Mouse (Mus musculus): ENCODE data around the gene Ramp2. TPM values are rescaled to one million over a fixed set of nuclear protein-coding genes. Genes with fewer than 3 reads are reported as not detected.

Gene Ramp2
- polyA plus RNA-seq, 1 experiment from 2014 or later: 312 TPM

DNA sequence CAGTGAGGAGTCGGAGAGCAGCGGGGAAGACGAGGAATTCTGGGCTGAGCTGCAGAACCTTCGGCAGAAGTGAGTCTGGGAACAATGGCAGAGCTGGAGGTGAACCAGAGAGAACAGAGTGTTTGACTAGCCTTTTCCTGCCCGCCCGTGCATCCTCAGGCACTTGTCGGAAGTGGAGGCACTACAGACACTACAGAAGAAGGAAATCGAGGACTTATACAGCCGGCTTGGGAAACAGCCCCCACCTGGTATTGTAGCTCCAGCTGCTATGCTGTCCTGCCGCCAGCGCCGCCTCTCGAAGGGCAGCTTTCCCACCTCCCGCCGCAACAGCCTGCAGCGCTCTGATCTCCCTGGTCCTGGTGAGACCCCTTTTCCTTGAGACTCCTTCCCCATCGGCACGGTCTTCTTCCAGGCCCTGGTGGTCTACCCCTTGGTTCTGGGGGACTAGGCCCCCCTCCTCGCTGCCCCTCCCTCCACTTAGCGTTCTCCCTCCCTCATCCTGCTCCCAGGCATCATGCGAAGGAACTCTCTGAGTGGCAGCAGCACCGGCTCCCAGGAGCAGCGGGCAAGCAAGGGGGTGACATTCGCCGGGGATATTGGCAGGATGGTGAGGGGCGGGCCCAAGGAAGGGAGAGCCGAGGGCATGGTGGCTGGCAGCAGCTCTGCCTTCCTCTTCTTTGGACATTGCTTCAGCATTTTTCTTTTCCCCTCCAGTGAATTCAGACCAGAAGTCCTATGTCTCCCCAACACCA lies 30.7 kb downstream of the Ramp2 start:
- no peak for ATAC-seq (ENCODE audit: low read depth)
- H3K9me3 ChIP-seq (ENCODE audit: control insufficient read depth, low read length): no peaks in the 10 kb centered on the region
- H3K27ac ChIP-seq (ENCODE audit: low read length): no peak overlapping the region
- no peaks in the 10 kb centered on the region for H3K36me3 ChIP-seq (ENCODE audit: control insufficient read depth, insufficient read depth, low read length)
- H3K27me3 ChIP-seq (ENCODE audit: control insufficient read depth, insufficient read depth, low read depth, low read length): no peaks in the 10 kb centered on the region
- peak overlapping the region; percentile 23; the same call in 1 of the 2 replicates for H3K9ac ChIP-seq (ENCODE audit: low read length)
- H3K4me1 ChIP-seq (replicated peaks; ENCODE audit: control insufficient read depth, insufficient read depth, low read length): peaks cover 26% of the 10 kb centered on the region
- H3K4me2 ChIP-seq (ENCODE audit: low read depth, low read length): peak overlapping the region; percentile 84
- no peak overlapping the region for H3K4me3 ChIP-seq (ENCODE audit: low read length)
- 25% methylated on average over 27 of the region's 27 CpGs for WGBS

DNA sequence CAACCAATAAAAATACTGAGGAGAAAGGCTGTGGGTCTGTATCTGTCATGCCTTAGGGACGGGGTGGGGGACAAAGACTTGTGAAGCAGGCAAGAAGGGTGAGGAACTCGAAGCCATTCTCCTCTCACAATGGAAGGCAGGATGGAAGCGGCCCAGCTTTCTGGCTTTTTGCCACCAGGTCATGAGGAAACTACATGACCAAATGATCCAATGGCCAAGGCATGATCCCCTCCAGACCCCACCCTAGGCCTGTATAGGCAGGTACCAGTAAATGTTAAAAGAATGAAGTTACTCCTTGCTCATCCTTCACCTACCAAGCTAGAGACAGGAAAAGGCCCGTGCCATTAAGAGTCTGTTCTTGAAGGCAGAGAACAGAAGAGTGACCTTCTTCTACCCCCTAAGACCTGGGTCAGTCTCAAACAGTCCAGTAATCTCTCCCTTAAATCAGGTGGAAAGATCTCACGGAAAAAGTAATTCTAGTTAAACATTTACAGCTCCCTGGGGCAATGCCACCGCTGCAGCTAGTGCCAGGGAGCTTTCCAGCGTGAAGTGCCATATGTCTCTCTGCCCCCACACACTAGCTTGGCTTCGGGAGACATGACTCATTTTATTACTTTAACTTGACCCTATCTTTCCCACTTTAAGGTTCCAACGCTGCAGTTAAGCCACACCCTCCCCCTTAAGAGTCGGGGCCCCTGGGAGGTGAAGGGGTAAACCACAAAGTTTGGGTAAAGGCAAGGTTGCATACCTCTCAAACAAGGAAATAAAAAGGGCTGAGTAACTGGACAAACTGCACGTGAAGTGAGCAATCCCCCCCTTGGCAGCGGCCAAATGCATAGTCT lies 31.8 kb downstream of the Ramp2 start:
- WGBS: 42% methylated on average over 12 of the region's 12 CpGs
- ATAC-seq (ENCODE audit: low read depth): peak; percentile 30
- H3K36me3 ChIP-seq (ENCODE audit: control insufficient read depth, insufficient read depth, low read length): no peaks in the 10 kb centered on the region

DNA sequence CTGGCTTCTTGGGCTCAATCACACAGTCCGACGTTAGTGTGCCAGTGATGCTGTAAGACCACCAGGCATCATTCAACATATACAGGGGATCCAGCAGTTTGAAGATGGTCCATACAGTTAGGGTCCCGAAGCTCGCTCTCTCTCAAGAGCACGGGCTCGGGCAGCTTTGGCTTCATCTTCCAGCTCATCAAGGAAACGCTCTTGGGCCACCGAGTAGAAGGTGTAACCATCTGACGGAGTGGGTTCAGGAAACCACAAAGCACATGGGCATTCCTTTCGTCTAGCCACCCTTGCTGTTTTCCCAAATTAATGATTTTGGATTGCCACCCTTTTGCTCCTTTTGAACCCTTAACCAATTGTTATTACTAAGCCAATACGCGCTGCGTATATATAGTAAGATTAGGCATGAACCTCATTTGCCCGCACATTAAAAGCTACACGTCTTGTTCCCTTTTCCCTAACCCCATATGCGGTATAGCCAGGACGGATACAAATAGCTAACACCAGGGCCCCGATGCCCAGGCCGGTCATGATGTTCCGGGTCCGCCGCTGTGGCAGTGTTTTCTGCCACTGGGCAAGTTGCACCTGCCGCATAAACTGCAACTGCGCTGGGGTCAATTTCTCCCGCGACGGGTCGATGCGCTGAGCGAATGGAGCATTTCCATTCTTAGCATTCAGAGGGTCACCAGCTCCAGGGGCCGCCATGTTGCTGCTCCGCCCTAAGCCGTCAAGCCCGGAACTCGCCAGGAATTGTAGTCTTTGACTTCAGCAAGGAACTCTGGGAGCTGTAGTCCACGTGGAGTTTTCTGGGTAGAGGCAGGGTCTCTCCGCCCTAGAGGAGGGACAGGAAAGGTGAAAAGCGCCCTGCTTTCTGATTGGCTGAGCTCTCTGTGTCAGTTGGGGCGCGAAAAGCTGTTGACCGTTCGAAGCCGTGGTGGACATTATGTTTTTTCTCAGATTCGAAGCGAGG lies 32.7 kb downstream of the Ramp2 start, which contains the start of the genes Cntd1 and Coa3:
TSS of gene Cntd1 (plus strand) at position 790 of the 970 bp plus-strand sequence.
TSS of gene Coa3 (minus strand) at position 892 of the 970 bp plus-strand sequence.
- H3K36me3 ChIP-seq (ENCODE audit: control insufficient read depth, insufficient read depth, low read length): no peaks in the 10 kb centered on the region
- peak within 1 kb of the TSS; percentile 72 for H3K27ac ChIP-seq (ENCODE audit: low read length)
- peak within 1 kb of the TSS; percentile 84 for H3K4me2 ChIP-seq (ENCODE audit: low read depth, low read length)
- H3K9me3 ChIP-seq (ENCODE audit: control insufficient read depth, low read length): no peaks in the 10 kb centered on the region
- H3K27me3 ChIP-seq (ENCODE audit: control insufficient read depth, insufficient read depth, low read depth, low read length): no peaks in the 10 kb centered on the region
- peak within 1 kb of the TSS; percentile 86 for H3K9ac ChIP-seq (ENCODE audit: low read length)
- 6% methylated on average over 45 of the region's 45 CpGs for WGBS
- H3K4me1 ChIP-seq (replicated peaks; ENCODE audit: control insufficient read depth, insufficient read depth, low read length): peaks cover 26% of the 10 kb centered on the region
- peak within 1 kb of the TSS; percentile 85 for H3K4me3 ChIP-seq (ENCODE audit: low read length)
- peak; percentile 96 for ATAC-seq (ENCODE audit: low read depth)

More for the DNA sequence above, 31.8 kb downstream of the Ramp2 start:
- H3K4me3 ChIP-seq (ENCODE audit: low read length): peak overlapping the region; percentile 85
- peak overlapping the region; percentile 86 for H3K9ac ChIP-seq (ENCODE audit: low read length)
- H3K27me3 ChIP-seq (ENCODE audit: control insufficient read depth, insufficient read depth, low read depth, low read length): no peaks in the 10 kb centered on the region
- H3K9me3 ChIP-seq (ENCODE audit: control insufficient read depth, low read length): no peaks in the 10 kb centered on the region
- peaks cover 26% of the 10 kb centered on the region for H3K4me1 ChIP-seq (replicated peaks; ENCODE audit: control insufficient read depth, insufficient read depth, low read length)
- peak overlapping the region; percentile 84 for H3K4me2 ChIP-seq (ENCODE audit: low read depth, low read length)
- peak overlapping the region; percentile 72 for H3K27ac ChIP-seq (ENCODE audit: low read length)

DNA sequence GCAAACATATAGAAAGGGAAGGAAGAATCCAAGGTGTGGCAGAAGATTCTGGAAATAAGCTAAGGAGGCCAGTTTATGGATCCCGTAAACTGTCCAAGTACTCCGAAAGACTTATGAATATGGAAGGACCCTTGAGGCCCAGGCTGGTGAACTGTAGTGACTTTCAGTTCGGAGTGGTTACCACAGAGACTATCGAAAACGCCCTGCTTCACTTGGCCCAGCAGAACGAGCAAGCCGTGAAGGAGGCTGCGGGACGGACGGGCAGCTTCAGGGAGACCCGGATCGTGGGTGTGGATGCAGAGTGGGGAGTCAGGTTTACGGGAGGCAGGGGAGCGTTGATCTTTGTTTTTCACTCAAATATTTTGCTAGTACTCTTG lies 33.4 kb downstream of the Ramp2 start:
- WGBS: 59% methylated on average over 14 of the region's 14 CpGs
- Histone ChIP-seq H3K4me3 (ENCODE audit: low read length) (peak overlapping the region; percentile 85), H3K27ac (ENCODE audit: low read length) (peak overlapping the region; percentile 10; the same call in 1 of the 2 replicates), H3K36me3 (ENCODE audit: control insufficient read depth, insufficient read depth, low read length) (no peaks in the 10 kb centered on the region), H3K27me3 (ENCODE audit: control insufficient read depth, insufficient read depth, low read depth, low read length) (no peaks in the 10 kb centered on the region), H3K4me2 (ENCODE audit: low read depth, low read length) (peak overlapping the region; percentile 84), H3K9ac (ENCODE audit: low read length) (peak overlapping the region; percentile 86), H3K4me1 (replicated peaks; ENCODE audit: control insufficient read depth, insufficient read depth, low read length) (peaks cover 26% of the 10 kb centered on the region), H3K9me3 (ENCODE audit: control insufficient read depth, low read length) (no peaks in the 10 kb centered on the region)
- ATAC-seq (ENCODE audit: low read depth): peak; percentile 5; the same call in 1 of the 2 replicates

DNA sequence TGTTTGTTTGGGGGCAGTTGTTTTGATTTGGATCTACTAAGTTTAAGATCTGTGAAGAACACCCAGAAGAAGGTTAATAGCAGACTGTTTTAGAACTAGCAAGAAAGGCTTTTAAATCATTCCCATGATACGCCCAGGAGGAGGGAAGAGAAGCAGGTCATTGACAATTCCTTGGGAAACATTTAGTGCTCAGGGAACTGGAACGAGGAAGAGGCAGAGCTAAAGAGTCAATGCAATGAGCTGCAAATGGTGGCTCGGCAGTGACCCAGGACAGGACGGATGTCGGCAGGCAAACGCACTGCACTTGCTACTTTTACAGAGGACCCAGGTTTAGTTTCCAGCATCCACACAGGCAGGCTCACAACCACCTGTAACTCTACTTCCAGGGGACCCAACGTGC lies 35.0 kb downstream of the Ramp2 start:
- peaks cover 26% of the 10 kb centered on the region for H3K4me1 ChIP-seq (replicated peaks; ENCODE audit: control insufficient read depth, insufficient read depth, low read length)
- H3K36me3 ChIP-seq (ENCODE audit: control insufficient read depth, insufficient read depth, low read length): no peaks in the 10 kb centered on the region
- ATAC-seq (ENCODE audit: low read depth): no peak
- no peak overlapping the region for H3K27ac ChIP-seq (ENCODE audit: low read length)
- WGBS: 45% methylated on average over 7 of the region's 7 CpGs
- no peaks in the 10 kb centered on the region for H3K9me3 ChIP-seq (ENCODE audit: control insufficient read depth, low read length)
- no peaks in the 10 kb centered on the region for H3K27me3 ChIP-seq (ENCODE audit: control insufficient read depth, insufficient read depth, low read depth, low read length)
- H3K9ac ChIP-seq (ENCODE audit: low read length): no peak overlapping the region
- no peak overlapping the region for H3K4me2 ChIP-seq (ENCODE audit: low read depth, low read length)
- no peak overlapping the region for H3K4me3 ChIP-seq (ENCODE audit: low read length)

DNA sequence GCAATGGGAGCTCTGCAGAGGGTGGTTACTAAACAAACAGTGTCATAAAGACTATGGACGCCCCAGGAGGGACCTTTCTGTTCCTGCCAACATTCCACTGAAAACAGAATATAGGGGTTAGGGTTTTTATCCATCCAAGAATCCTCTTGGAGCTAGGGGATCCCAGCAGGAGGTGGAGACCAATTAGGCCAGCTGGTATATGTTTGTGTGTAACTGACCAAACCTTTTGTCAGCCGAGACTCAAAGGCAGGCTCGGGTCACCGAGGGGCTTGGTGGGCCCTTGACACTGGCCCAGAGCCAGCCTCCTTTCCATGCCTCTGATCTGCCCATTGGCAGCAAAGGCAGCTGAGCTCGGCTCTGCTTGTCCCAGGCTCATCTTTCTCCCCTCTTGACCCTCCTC lies 37.1 kb downstream of the Ramp2 start:
- H3K9me3 ChIP-seq (ENCODE audit: control insufficient read depth, low read length): no peaks in the 10 kb centered on the region
- peaks cover 7% of the 10 kb centered on the region for H3K4me1 ChIP-seq (replicated peaks; ENCODE audit: control insufficient read depth, insufficient read depth, low read length)
- ATAC-seq (ENCODE audit: low read depth): no peak
- no peak overlapping the region for H3K4me2 ChIP-seq (ENCODE audit: low read depth, low read length)
- H3K27me3 ChIP-seq (ENCODE audit: control insufficient read depth, insufficient read depth, low read depth, low read length): no peaks in the 10 kb centered on the region
- no peaks in the 10 kb centered on the region; the same call in 1 of the 2 replicates for H3K36me3 ChIP-seq (ENCODE audit: control insufficient read depth, insufficient read depth, low read length)
- H3K27ac ChIP-seq (ENCODE audit: low read length): no peak overlapping the region
- H3K4me3 ChIP-seq (ENCODE audit: low read length): no peak overlapping the region
- WGBS: 22% methylated on average over 5 of the region's 5 CpGs
- H3K9ac ChIP-seq (ENCODE audit: low read length): no peak overlapping the region

DNA sequence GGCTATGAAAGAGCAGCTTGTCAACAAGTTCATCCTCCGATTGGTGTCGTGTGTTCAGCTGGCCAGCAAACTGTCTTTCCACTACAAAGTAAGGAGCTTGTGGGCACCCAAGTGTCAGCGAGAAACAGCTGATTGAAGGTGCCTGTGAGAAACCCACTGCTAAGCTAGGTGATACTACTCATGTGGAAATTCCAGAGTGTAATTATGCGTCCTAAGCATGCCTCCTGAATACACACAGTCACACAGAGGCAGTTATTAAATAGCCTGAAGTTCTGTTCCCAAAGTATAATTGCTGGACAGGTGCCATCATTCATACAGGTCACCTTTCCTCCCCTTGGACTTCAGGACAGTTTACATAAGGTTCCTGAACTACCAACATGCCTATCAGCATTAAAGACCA lies 38.0 kb downstream of the Ramp2 start:
- WGBS: 61% methylated on average over 4 of the region's 4 CpGs

DNA sequence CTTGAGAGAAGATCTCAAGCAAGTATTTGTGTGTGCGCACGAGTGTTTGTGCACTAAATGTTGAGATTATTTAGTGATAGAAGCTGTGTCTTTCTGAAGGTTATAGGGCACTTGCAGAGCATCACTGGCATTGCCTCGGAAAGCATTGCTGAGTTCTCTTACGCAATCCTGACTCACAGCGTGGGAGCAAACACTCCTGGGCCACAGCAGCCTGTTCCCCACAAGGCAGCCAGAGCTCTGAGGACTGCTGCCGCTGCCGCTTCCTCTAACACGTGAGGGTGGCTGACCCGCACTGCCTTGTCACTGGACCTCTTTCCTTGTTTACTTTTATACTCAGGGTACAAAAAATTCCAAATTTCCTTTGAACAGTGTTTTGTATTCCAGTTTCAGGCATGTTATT lies 41.5 kb downstream of the Ramp2 start:
- Histone ChIP-seq H3K36me3 (ENCODE audit: control insufficient read depth, insufficient read depth, low read length) (peaks cover 11% of the 10 kb centered on the region), H3K9me3 (ENCODE audit: control insufficient read depth, low read length) (no peaks in the 10 kb centered on the region), H3K4me2 (ENCODE audit: low read depth, low read length) (no peak overlapping the region), H3K9ac (ENCODE audit: low read length) (no peak overlapping the region), H3K4me1 (replicated peaks; ENCODE audit: control insufficient read depth, insufficient read depth, low read length) (no peaks in the 10 kb centered on the region), H3K27ac (ENCODE audit: low read length) (no peak overlapping the region), H3K4me3 (ENCODE audit: low read length) (no peak overlapping the region), H3K27me3 (ENCODE audit: control insufficient read depth, insufficient read depth, low read depth, low read length) (no peaks in the 10 kb centered on the region)
- WGBS: 60% methylated on average over 9 of the region's 9 CpGs
- ATAC-seq (ENCODE audit: low read depth): no peak

More for the DNA sequence above, 38.0 kb downstream of the Ramp2 start:
- no peak overlapping the region for H3K4me2 ChIP-seq (ENCODE audit: low read depth, low read length)
- H3K9ac ChIP-seq (ENCODE audit: low read length): peak overlapping the region; percentile 21; the same call in 1 of the 2 replicates
- H3K4me3 ChIP-seq (ENCODE audit: low read length): no peak overlapping the region
- H3K27ac ChIP-seq (ENCODE audit: low read length): no peak overlapping the region
- peaks cover 2% of the 10 kb centered on the region; the same call in 1 of the 2 replicates for H3K36me3 ChIP-seq (ENCODE audit: control insufficient read depth, insufficient read depth, low read length)
- H3K4me1 ChIP-seq (replicated peaks; ENCODE audit: control insufficient read depth, insufficient read depth, low read length): peaks cover 5% of the 10 kb centered on the region; the same call in 1 of the 2 replicates
- H3K27me3 ChIP-seq (ENCODE audit: control insufficient read depth, insufficient read depth, low read depth, low read length): no peaks in the 10 kb centered on the region
- ATAC-seq (ENCODE audit: low read depth): no peak
- H3K9me3 ChIP-seq (ENCODE audit: control insufficient read depth, low read length): no peaks in the 10 kb centered on the region

Measured in lung, embryonic 16.5 days (tissue).